ENCODE assay signal across 8 mouse cellular contexts in the genomic region with DNA sequence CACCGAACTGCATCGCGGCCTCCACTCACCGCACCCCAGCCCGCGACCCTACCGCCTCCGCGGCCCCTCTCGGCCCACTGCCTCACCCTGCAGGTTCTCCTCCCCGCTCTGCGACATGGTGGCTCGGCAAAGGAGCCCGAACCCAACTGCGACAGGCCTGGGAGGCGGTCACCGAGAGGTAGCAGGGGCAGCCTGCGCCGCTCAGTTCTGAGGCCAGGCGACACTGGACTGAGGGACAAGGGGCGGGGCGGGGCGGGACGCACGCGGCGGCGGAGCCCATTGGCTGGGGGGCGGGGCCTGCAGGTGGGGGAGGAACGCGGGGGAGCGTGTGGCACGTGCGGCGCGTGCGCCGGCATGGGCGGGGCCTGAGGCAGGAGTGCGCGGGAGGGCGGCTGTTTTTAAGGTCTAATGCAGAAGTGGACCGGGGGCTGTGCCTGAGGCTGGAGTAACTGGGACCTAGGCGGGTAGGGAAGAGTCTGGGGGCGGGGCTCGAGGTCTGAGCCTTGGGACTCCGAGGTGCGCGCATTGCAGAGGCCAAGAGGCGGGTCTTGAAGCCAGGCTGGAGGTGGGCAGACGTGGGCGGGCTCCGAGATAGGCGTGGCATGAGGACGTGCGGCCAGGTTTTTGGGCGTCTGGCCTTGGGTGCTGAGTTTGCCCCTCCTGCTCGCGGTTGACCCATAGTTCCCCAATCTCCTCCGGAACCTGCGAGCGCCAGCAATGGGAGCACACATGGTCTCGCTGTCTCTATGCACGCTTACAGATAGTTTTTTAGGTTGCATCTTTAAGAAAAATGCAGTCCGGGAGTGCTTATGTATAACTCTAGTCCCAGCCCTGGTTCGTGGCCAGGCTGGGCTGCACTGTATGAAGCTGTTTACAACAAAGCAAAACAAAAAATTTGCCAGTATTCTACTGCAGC. TPM values are rescaled to one million over a fixed set of nuclear protein-coding genes. Genes with fewer than 3 reads are reported as not detected.
DNase-seq lines count a peak whose midpoint lies in the region; ATAC-seq and TF ChIP-seq lines count a peak whose summit lies in the region.

A gene (minus strand): TSS at position 243 of the 916 bp plus-strand sequence.

- ATAC-seq in forebrain, embryonic 13.5 days: peak; percentile 94
- ATAC-seq in heart, postnatal 0 days (ENCODE audit: insufficient read depth, low read depth): peak; percentile 90
- ATAC-seq in liver, embryonic 15.5 days (ENCODE audit: insufficient read depth): peak; percentile 92
- peak; percentile 95 for ATAC-seq in neural tube, embryonic 11.5 days (ENCODE audit: insufficient read depth, low FRiP score, low TSS enrichment)
- peak; percentile 94 for ATAC-seq in stomach, embryonic 16.5 days (ENCODE audit: insufficient read depth, low FRiP score)

- under 1% methylated on average over 65 of the region's 66 CpGs for WGBS in forebrain, embryonic 13.5 days
- WGBS in heart, postnatal 0 days: under 1% methylated on average over 64 of the region's 66 CpGs
- WGBS in liver, embryonic 15.5 days (ENCODE audit: insufficient replicate concordance): under 1% methylated on average over 66 of the region's 66 CpGs
- WGBS in neural tube, embryonic 11.5 days: under 1% methylated on average over 65 of the region's 66 CpGs
- WGBS in stomach, embryonic 16.5 days: 1% methylated on average over 55 of the region's 66 CpGs

- no peak for TF ChIP-seq CTCF in ES-Bruce4 (IDR thresholded peaks at IDR 0.05; ENCODE audit: low read depth, low read length)
- no peak for TF ChIP-seq CTCF in heart, postnatal 0 days (IDR thresholded peaks at IDR 0.05; ENCODE audit: low read depth)

- peak within 1 kb of the TSS; percentile 98 for H3K4me3 ChIP-seq in ES-Bruce4 (ENCODE audit: low read depth, low read length)
- H3K4me3 ChIP-seq in forebrain, embryonic 13.5 days: peak within 1 kb of the TSS; percentile 75
- H3K4me3 ChIP-seq in heart, postnatal 0 days (ENCODE audit: low read depth, low read length): peak within 1 kb of the TSS; percentile 94
- H3K4me3 ChIP-seq in liver, embryonic 15.5 days (replicated peaks): peak within 1 kb of the TSS; percentile 78
- H3K4me3 ChIP-seq in neural tube, embryonic 11.5 days (ENCODE audit: low read depth, low read length): peak within 1 kb of the TSS; percentile 72
- peak within 1 kb of the TSS; percentile 63 for H3K4me3 ChIP-seq in stomach, embryonic 16.5 days (replicated peaks; ENCODE audit: low read length)

- H3K9ac ChIP-seq in ES-Bruce4 (ENCODE audit: low read depth, poor library complexity, severe bottlenecking): peak within 1 kb of the TSS; percentile 57
- H3K9ac ChIP-seq in forebrain, embryonic 13.5 days: peak within 1 kb of the TSS; percentile 80
- peak within 1 kb of the TSS; percentile 94 for H3K9ac ChIP-seq in heart, postnatal 0 days (replicated peaks; ENCODE audit: low read depth, low read length)
- peak within 1 kb of the TSS; percentile 92 for H3K9ac ChIP-seq in liver, embryonic 15.5 days
- H3K9ac ChIP-seq in neural tube, embryonic 11.5 days (ENCODE audit: low read length): peak within 1 kb of the TSS; percentile 83
- H3K9ac ChIP-seq in stomach, embryonic 16.5 days (ENCODE audit: low read length): peak within 1 kb of the TSS; percentile 75

- peaks cover 3% of the 10 kb centered on the region for H3K4me1 ChIP-seq in ES-Bruce4 (ENCODE audit: control insufficient read depth, insufficient read depth, low read length)
- H3K4me1 ChIP-seq in forebrain, embryonic 13.5 days: peaks cover 26% of the 10 kb centered on the region
- peaks cover 31% of the 10 kb centered on the region for H3K4me1 ChIP-seq in heart, postnatal 0 days (ENCODE audit: control insufficient read depth, insufficient read depth)
- peaks cover 62% of the 10 kb centered on the region for H3K4me1 ChIP-seq in liver, embryonic 15.5 days (replicated peaks)
- peaks cover 3% of the 10 kb centered on the region; the same call in 1 of the 2 replicates for H3K4me1 ChIP-seq in neural tube, embryonic 11.5 days (ENCODE audit: control insufficient read depth, insufficient read depth, low read length)
- peaks cover 26% of the 10 kb centered on the region for H3K4me1 ChIP-seq in stomach, embryonic 16.5 days (ENCODE audit: control insufficient read depth, insufficient read depth, low read length)

- DNase-seq in c-Kit-positive CD71-positive TER-119-positive erythroid progenitor cells, embryonic 14.5 days (ENCODE audit: low spot score): peak; percentile 86
- DNase-seq in heart, postnatal 0 days (ENCODE audit: low spot score): peak; percentile 81
- peak; percentile 91 to 95 for DNase-seq in kidney, postnatal 4 days
- DNase-seq in neural tube, embryonic 11.5 days (ENCODE audit: low spot score): peak; percentile 93

- H3K9me3 ChIP-seq in ES-Bruce4 (replicated peaks; ENCODE audit: control insufficient read depth, insufficient read depth, low read length, poor library complexity, severe bottlenecking): no peaks in the 10 kb centered on the region
- no peaks in the 10 kb centered on the region for H3K9me3 ChIP-seq in forebrain, embryonic 13.5 days (replicated peaks)
- H3K9me3 ChIP-seq in heart, postnatal 0 days (replicated peaks; ENCODE audit: control insufficient read depth, low read length): no peaks in the 10 kb centered on the region
- no peaks in the 10 kb centered on the region for H3K9me3 ChIP-seq in liver, embryonic 15.5 days (replicated peaks)
- no peaks in the 10 kb centered on the region for H3K9me3 ChIP-seq in neural tube, embryonic 11.5 days (ENCODE audit: control insufficient read depth, low read length)
- no peaks in the 10 kb centered on the region for H3K9me3 ChIP-seq in stomach, embryonic 16.5 days (replicated peaks; ENCODE audit: control insufficient read depth, low read length)

- H3K27me3 ChIP-seq in ES-Bruce4 (ENCODE audit: control insufficient read depth, insufficient read depth, low read length, poor library complexity, severe bottlenecking): no peaks in the 10 kb centered on the region
- H3K27me3 ChIP-seq in forebrain, embryonic 13.5 days: 0 out of 2 replicates have a peak, but pooled peaks cover 5% of the 10 kb centered on the region
- no peaks in the 10 kb centered on the region for H3K27me3 ChIP-seq in heart, postnatal 0 days (ENCODE audit: control insufficient read depth, insufficient read depth, low read length)
- H3K27me3 ChIP-seq in liver, embryonic 15.5 days: no peaks in the 10 kb centered on the region
- H3K27me3 ChIP-seq in neural tube, embryonic 11.5 days (ENCODE audit: control insufficient read depth, insufficient read depth, low read length): no peaks in the 10 kb centered on the region
- H3K27me3 ChIP-seq in stomach, embryonic 16.5 days (ENCODE audit: control insufficient read depth, insufficient read depth, low read length): no peaks in the 10 kb centered on the region

- peak within 1 kb of the TSS; percentile 41; the same call in 1 of the 2 replicates for H3K27ac ChIP-seq in ES-Bruce4 (ENCODE audit: insufficient read depth, low read length)
- no peak within 1 kb of the TSS for H3K27ac ChIP-seq in forebrain, embryonic 13.5 days
- H3K27ac ChIP-seq in heart, postnatal 0 days (ENCODE audit: low read depth): peak within 1 kb of the TSS; percentile 94
- peak within 1 kb of the TSS; percentile 87 for H3K27ac ChIP-seq in liver, embryonic 15.5 days (replicated peaks)
- H3K27ac ChIP-seq in neural tube, embryonic 11.5 days (ENCODE audit: low read depth, low read length): peak within 1 kb of the TSS; percentile 35; the same call in 1 of the 2 replicates
- H3K27ac ChIP-seq in stomach, embryonic 16.5 days (ENCODE audit: low read length): peak within 1 kb of the TSS; percentile 71

- H3K4me2 ChIP-seq in forebrain, embryonic 13.5 days: peak within 1 kb of the TSS; percentile 85
- H3K4me2 ChIP-seq in heart, postnatal 0 days (ENCODE audit: low read depth, low read length): peak within 1 kb of the TSS; percentile 73
- H3K4me2 ChIP-seq in liver, embryonic 15.5 days: peak within 1 kb of the TSS; percentile 93
- peak within 1 kb of the TSS; percentile 86 for H3K4me2 ChIP-seq in neural tube, embryonic 11.5 days (ENCODE audit: low read depth)
- peak within 1 kb of the TSS; percentile 76 for H3K4me2 ChIP-seq in stomach, embryonic 16.5 days (ENCODE audit: low read depth, low read length)

- peak; percentile 67; the same call in 1 of the 2 replicates for TF ChIP-seq EP300 in ES-Bruce4 (IDR thresholded peaks at IDR 0.05; ENCODE audit: insufficient read depth, low read depth, low read length)
- 0 out of 2 replicates have a peak, but pooled peaks have one; percentile 9 for TF ChIP-seq EP300 in heart, postnatal 0 days (IDR thresholded peaks at IDR 0.05; ENCODE audit: low read depth)

- peak; percentile 82 for TF ChIP-seq POLR2A in ES-Bruce4 (IDR thresholded peaks at IDR 0.05; ENCODE audit: insufficient read depth, low read length)

- no peaks in the 10 kb centered on the region for H3K36me3 ChIP-seq in ES-Bruce4 (ENCODE audit: control insufficient read depth, insufficient read depth, low read length, poor library complexity, severe bottlenecking)
- no peaks in the 10 kb centered on the region for H3K36me3 ChIP-seq in forebrain, embryonic 13.5 days (ENCODE audit: poor library complexity, severe bottlenecking)
- no peaks in the 10 kb centered on the region for H3K36me3 ChIP-seq in heart, postnatal 0 days (replicated peaks; ENCODE audit: control insufficient read depth, insufficient read depth, low read length)
- no peaks in the 10 kb centered on the region for H3K36me3 ChIP-seq in liver, embryonic 15.5 days (replicated peaks)
- H3K36me3 ChIP-seq in neural tube, embryonic 11.5 days (ENCODE audit: control insufficient read depth, insufficient read depth, low read length): no peaks in the 10 kb centered on the region
- H3K36me3 ChIP-seq in stomach, embryonic 16.5 days (ENCODE audit: control insufficient read depth, insufficient read depth, low read length): no peaks in the 10 kb centered on the region

RNA-seq across cellular contexts. Expression of the gene that starts here (rescaled TPM):
- 70.8 and 73.7 TPM in 2 replicates for polyA plus RNA-seq in ES-Bruce4 (2011; ENCODE audit: insufficient read depth, insufficient read length, low read depth, missing spikeins)
- 58.1 and 61.1 TPM in 2 replicates for polyA plus RNA-seq in forebrain, embryonic 13.5 days (2015; fragmentation: Nextera tagmentation; extraction: Ambion mirVana)
- 301 and 305 TPM in 2 replicates for total RNA-seq in heart, postnatal 0 days (2014; rRNA removed; ENCODE audit: low replicate concordance)
- polyA plus RNA-seq in heart, postnatal 0 days (2015; fragmentation: Nextera tagmentation; extraction: Ambion mirVana): 131 and 144 TPM in 2 replicates
- polyA plus RNA-seq in liver, embryonic 15.5 days (2015; fragmentation: Nextera tagmentation; extraction: Ambion mirVana): 119 and 126 TPM in 2 replicates
- 87.2 and 89.2 TPM in 2 replicates for polyA plus RNA-seq in neural tube, embryonic 11.5 days (2014; fragmentation: Nextera tagmentation; extraction: Ambion mirVana)
- polyA plus RNA-seq in stomach, embryonic 16.5 days (2015; fragmentation: Nextera tagmentation; extraction: Ambion mirVana): 132 and 138 TPM in 2 replicates
